8 mouse cellular contexts compared by ENCODE assay signal in genomic region chr6:116107471-116108358, GRCm38 (mm10).
DNase-seq lines count a peak whose midpoint lies in the region; ATAC-seq lines count a peak whose summit lies in the region.

No protein-coding gene starts in this region.

- no peaks in the 10 kb centered on the region for H3K9me3 ChIP-seq in heart, embryonic 14.5 days (ENCODE audit: control insufficient read depth, low read length)
- no peaks in the 10 kb centered on the region for H3K9me3 ChIP-seq in kidney, embryonic 16.5 days (ENCODE audit: low read length)
- H3K9me3 ChIP-seq in liver, embryonic 16.5 days (replicated peaks; ENCODE audit: control insufficient read depth, low read length) = no peaks in the 10 kb centered on the region
- no peaks in the 10 kb centered on the region for H3K9me3 ChIP-seq in neural tube, embryonic 12.5 days

- ATAC-seq in erythroblast, adult 5-6 weeks (replicated peaks; ENCODE audit: low FRiP score, poor library complexity, severe bottlenecking) = peak; percentile 77
- ATAC-seq in heart, embryonic 14.5 days (ENCODE audit: insufficient number of reproducible peaks, insufficient read depth, low FRiP score, low read depth) = peak; percentile 91
- peak; percentile 96 for ATAC-seq in kidney, embryonic 16.5 days (ENCODE audit: low FRiP score, low TSS enrichment)
- peak; percentile 47 for ATAC-seq in liver, embryonic 16.5 days (ENCODE audit: low read depth)
- ATAC-seq in neural tube, embryonic 12.5 days (ENCODE audit: low FRiP score, low read depth) = peak; percentile 99

- H3K4me1 ChIP-seq in heart, embryonic 14.5 days (ENCODE audit: control insufficient read depth in 2 of 2, insufficient read depth in 2 of 2, low read length in 2 of 2) = peaks cover 4 to 12% of the 10 kb centered on the region in 2 experiments; a peak in 2 of 4 replicates
- H3K4me1 ChIP-seq in kidney, embryonic 16.5 days (ENCODE audit: insufficient read depth, low read length) = peaks cover 13% of the 10 kb centered on the region
- peaks cover 8% of the 10 kb centered on the region for H3K4me1 ChIP-seq in liver, embryonic 16.5 days (ENCODE audit: control insufficient read depth, low read depth, low read length)
- peaks cover 21% of the 10 kb centered on the region for H3K4me1 ChIP-seq in neural tube, embryonic 12.5 days

- peak overlapping the region; percentile 84 for H3K4me2 ChIP-seq in heart, embryonic 14.5 days (ENCODE audit: low read length)
- H3K4me2 ChIP-seq in kidney, embryonic 16.5 days (replicated peaks; ENCODE audit: low read depth, low read length) = peak overlapping the region; percentile 92
- peak overlapping the region; percentile 75 for H3K4me2 ChIP-seq in liver, embryonic 16.5 days (ENCODE audit: low read depth, low read length)
- peak overlapping the region; percentile 80 for H3K4me2 ChIP-seq in neural tube, embryonic 12.5 days (replicated peaks)

- H3K27ac ChIP-seq in heart, embryonic 14.5 days (replicated peaks in 1 of 2; ENCODE audit: control insufficient read depth in 1 of 2, insufficient read depth in 1 of 2, low read depth in 2 of 2, low read length in 2 of 2) = peak overlapping the region; percentile 60 to 89
- peak overlapping the region; percentile 57 for H3K27ac ChIP-seq in kidney, embryonic 16.5 days (ENCODE audit: low read length)
- no peak overlapping the region for H3K27ac ChIP-seq in liver, embryonic 16.5 days (ENCODE audit: low read length)
- H3K27ac ChIP-seq in neural tube, embryonic 12.5 days = peak overlapping the region; percentile 81

- H3K9ac ChIP-seq in heart, embryonic 14.5 days (ENCODE audit: low read length) = peak overlapping the region; percentile 80
- H3K9ac ChIP-seq in kidney, embryonic 16.5 days (replicated peaks; ENCODE audit: low read length) = peak overlapping the region; percentile 74
- H3K9ac ChIP-seq in liver, embryonic 16.5 days (ENCODE audit: low read depth, low read length) = peak overlapping the region; percentile 45
- H3K9ac ChIP-seq in neural tube, embryonic 12.5 days = peak overlapping the region; percentile 69

- DNase-seq in urinary bladder, adult 18-20 months (ENCODE audit: low spot score in 2 of 2) = peak; percentile 37 to 38
- no peak for DNase-seq in urinary bladder, postnatal 10 days (ENCODE audit: low spot score)
- peak; percentile 47 for DNase-seq in thymus, postnatal 0 days (ENCODE audit: low spot score)

- H3K27me3 ChIP-seq in heart, embryonic 14.5 days (ENCODE audit: control insufficient read depth, insufficient read depth, low read length) = no peaks in the 10 kb centered on the region
- no peaks in the 10 kb centered on the region for H3K27me3 ChIP-seq in kidney, embryonic 16.5 days (ENCODE audit: insufficient read depth, low read length)
- H3K27me3 ChIP-seq in liver, embryonic 16.5 days (ENCODE audit: control insufficient read depth, insufficient read depth, low read depth, low read length) = no peaks in the 10 kb centered on the region
- no peaks in the 10 kb centered on the region for H3K27me3 ChIP-seq in neural tube, embryonic 12.5 days (replicated peaks)

- 1% methylated on average over 29 of the region's 29 CpGs for WGBS in heart, embryonic 14.5 days
- WGBS in kidney, embryonic 16.5 days = 2% methylated on average over 29 of the region's 29 CpGs
- 2% methylated on average over 29 of the region's 29 CpGs for WGBS in liver, embryonic 16.5 days (ENCODE audit: insufficient replicate concordance)
- WGBS in neural tube, embryonic 12.5 days = under 1% methylated on average over 29 of the region's 29 CpGs

- H3K36me3 ChIP-seq in heart, embryonic 14.5 days (ENCODE audit: control insufficient read depth, insufficient read depth, low read length) = no peaks in the 10 kb centered on the region
- H3K36me3 ChIP-seq in kidney, embryonic 16.5 days (ENCODE audit: insufficient read depth, low read length) = no peaks in the 10 kb centered on the region
- no peaks in the 10 kb centered on the region for H3K36me3 ChIP-seq in liver, embryonic 16.5 days (ENCODE audit: control insufficient read depth, insufficient read depth)
- no peaks in the 10 kb centered on the region for H3K36me3 ChIP-seq in neural tube, embryonic 12.5 days

- peak overlapping the region; percentile 59 to 76 for H3K4me3 ChIP-seq in heart, embryonic 14.5 days (ENCODE audit: control insufficient read depth in 1 of 2, insufficient read depth in 1 of 2, low read depth in 1 of 2, low read length in 2 of 2)
- H3K4me3 ChIP-seq in kidney, embryonic 16.5 days (ENCODE audit: low read length) = peak overlapping the region; percentile 68
- H3K4me3 ChIP-seq in liver, embryonic 16.5 days (ENCODE audit: low read depth, low read length) = peak overlapping the region; percentile 59
- peak overlapping the region; percentile 62 for H3K4me3 ChIP-seq in neural tube, embryonic 12.5 days

Comparison
In these comparisons a context has a peak if more than half of its experiments do, and no peak if none do; other contexts are left out.
1. ATAC-seq: peak in every context shown above with its lines; median percentile 99 in neural tube, embryonic 12.5 days; 96 in kidney, embryonic 16.5 days; 91 in heart, embryonic 14.5 days; 77 in erythroblast, adult 5-6 weeks; 47 in liver, embryonic 16.5 days.